Mouse (Mus musculus) lung, postnatal 0 days (tissue): ENCODE data around the gene Frmd8. TPM values are rescaled to one million over a fixed set of nuclear protein-coding genes. Genes with fewer than 3 reads are reported as not detected.
"Not testable (repeated sequence)": the region's sequence is repeated elsewhere in the genome, so short reads cannot be mapped to it uniquely, and the experiment has no call there.

Experiments
- ATAC-seq: fragments of 200-750 bp; cut with Nextera tagmentation; 2 replicates; pipeline ENCODE4 v1.8.0; 2017; ENCODE audit warnings: moderate library complexity
- DNase-seq: peaks from one replicate; pipeline ENCODE4 v3.0.0-alpha.2; 2016; ENCODE audit warnings: low spot score
- H3K27ac ChIP-seq: fragments of 300-500 bp; sonication (generic); 2 replicates; pipeline ENCODE4 v1.5.1; 2014; ENCODE audit warnings: antibody characterized with exemption, mild to moderate bottlenecking, low read length, mixed read lengths
- H3K27me3 ChIP-seq: fragments of 300-500 bp; sonication (generic); replicated peaks from 2 replicates; pipeline ENCODE4 v1.6.1; 2014; ENCODE audit warnings: low read length, mixed read lengths; ENCODE audit not compliant: insufficient read depth
- H3K36me3 ChIP-seq: fragments of 300-500 bp; sonication (generic); 2 replicates; pipeline ENCODE4 v1.6.1; 2014; ENCODE audit warnings: low read length, mixed read lengths; ENCODE audit not compliant: insufficient read depth
- H3K4me1 ChIP-seq: fragments of 300-500 bp; sonication (generic); 2 replicates; pipeline ENCODE4 v1.6.1; 2014; ENCODE audit warnings: antibody characterized with exemption, low read depth, low read length, mixed read lengths; ENCODE audit not compliant: insufficient read depth
- H3K4me2 ChIP-seq: fragments of 300-500 bp; sonication (generic); replicated peaks from 2 replicates; pipeline ENCODE4 v1.6.1; 2014; ENCODE audit warnings: low read depth, mild to moderate bottlenecking, low read length, moderate library complexity, mixed read lengths
- H3K4me3 ChIP-seq: fragments of 300-500 bp; sonication (generic); 2 replicates; pipeline ENCODE4 v1.5.1; 2014; ENCODE audit warnings: low read depth, low read length
- H3K9ac ChIP-seq: fragments of 300-500 bp; sonication (generic); replicated peaks from 2 replicates; pipeline ENCODE4 v1.6.1; 2014; ENCODE audit warnings: low read depth, mild to moderate bottlenecking
- H3K9me3 ChIP-seq: fragments of 300-500 bp; sonication (generic); 2 replicates; pipeline ENCODE4 v1.6.1; 2016; ENCODE audit warnings: low read length, mixed read lengths
- CTCF ChIP-seq: IDR thresholded peaks from 2 replicates; pipeline ENCODE4 v1.5.1; 2016; ENCODE audit warnings: antibody characterized with exemption, mild to moderate bottlenecking
- EP300 ChIP-seq: IDR thresholded peaks from 2 replicates; pipeline ENCODE4 v1.6.1; 2016; ENCODE audit warnings: antibody characterized with exemption, mild to moderate bottlenecking, control low read depth
- WGBS: fragments of 180-500 bp; shearing (Covaris S2); extraction: QIAGEN DNeasy Blood & Tissue Kit; methylation state at CpG from one replicate; pipeline ENCODE4 v1.1.7; 2014; 5-methylcytosine and 5-hydroxymethylcytosine counted together
- polyA plus RNA-seq: library from polyadenylated mRNA; unstranded; fragments of >200 nt; fragmentation: Nextera tagmentation; extraction: Ambion mirVana; gene quantifications from 2 replicates; pipeline ENCODE4 v1.2.1, GENCODE M21; 2015

Gene Frmd8
- polyA plus RNA-seq, 1 experiment from 2014 or later, result 35.1 TPM

GRCm38 (mm10) chr19:5815010-5815409 lies 60.1 kb downstream of the Frmd8 start:
- no peak overlapping the region for H3K4me3 ChIP-seq
- no peak for ATAC-seq
- TF ChIP-seq EP300, result no peak
- TF ChIP-seq CTCF, result no peak
- no peak overlapping the region for H3K9ac ChIP-seq
- H3K36me3 ChIP-seq, result no peaks in the 10 kb centered on the region
- no peak overlapping the region for H3K4me2 ChIP-seq
- no peaks in the 10 kb centered on the region for H3K27me3 ChIP-seq
- 48% methylated on average over 7 of the region's 7 CpGs for WGBS
- no peaks in the 10 kb centered on the region for H3K9me3 ChIP-seq
- DNase-seq, result peak; percentile 37
- peaks cover 33% of the 10 kb centered on the region for H3K4me1 ChIP-seq
- peak overlapping the region; percentile 68; the same call in 1 of the 2 replicates for H3K27ac ChIP-seq

DNA sequence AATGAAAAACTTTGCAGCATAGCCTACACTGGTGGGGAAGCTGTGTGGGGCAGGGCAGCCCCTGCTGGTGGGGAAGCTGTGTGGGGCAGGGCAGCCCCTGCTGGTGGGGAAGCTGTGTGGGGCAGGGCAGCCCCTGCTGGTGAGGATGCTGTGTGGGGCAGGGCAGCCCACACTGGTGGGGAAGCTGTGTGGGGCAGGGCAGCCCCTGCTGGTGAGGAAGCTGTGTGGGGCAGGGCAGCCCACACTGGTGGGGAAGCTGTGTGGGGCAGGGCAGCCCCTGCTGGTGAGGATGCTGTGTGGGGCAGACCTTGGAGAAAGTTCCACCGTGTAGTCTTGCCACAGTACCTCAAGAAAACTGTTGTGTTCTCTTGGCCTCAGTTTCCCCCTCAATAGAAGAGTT lies 61.0 kb downstream of the Frmd8 start:
- H3K4me3 ChIP-seq, H3K9ac ChIP-seq, ATAC-seq, H3K4me2 ChIP-seq, H3K27me3 ChIP-seq, H3K9me3 ChIP-seq, H3K27ac ChIP-seq, H3K36me3 ChIP-seq, DNase-seq: not testable (repeated sequence)
- 36% methylated on average over 1 of the region's 1 CpGs for WGBS
- peaks cover 40% of the 10 kb centered on the region for H3K4me1 ChIP-seq
- peak; percentile 74 for TF ChIP-seq CTCF

DNA sequence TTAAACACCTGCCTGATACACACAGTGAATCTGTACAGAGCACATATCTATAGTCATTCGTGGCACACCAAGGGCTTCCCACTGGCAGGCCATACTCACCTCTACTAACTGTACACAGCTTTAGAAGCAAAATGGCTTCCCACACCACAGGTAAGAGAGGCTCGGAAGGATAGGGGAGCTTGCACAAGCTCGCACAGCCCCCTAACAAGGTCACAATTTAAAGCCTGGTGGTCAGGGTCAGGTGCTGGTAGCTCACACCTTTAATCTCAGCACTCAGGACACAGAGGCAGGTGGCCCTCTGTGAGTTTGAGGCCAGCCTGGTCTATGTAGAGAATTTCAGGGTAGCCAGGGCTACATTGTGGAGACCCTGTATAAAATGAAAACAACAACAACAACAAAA lies 61.5 kb downstream of the Frmd8 start:
- 88% methylated on average over 3 of the region's 3 CpGs for WGBS
- Histone ChIP-seq H3K27me3 (no peaks in the 10 kb centered on the region), H3K4me3 (no peak overlapping the region), H3K4me2 (no peak overlapping the region), H3K4me1 (peaks cover 40% of the 10 kb centered on the region), H3K27ac (no peak overlapping the region), H3K9me3 (no peaks in the 10 kb centered on the region), H3K36me3 (no peaks in the 10 kb centered on the region), H3K9ac (no peak overlapping the region)
- no peak for ATAC-seq
- TF ChIP-seq CTCF, result no peak
- no peak for TF ChIP-seq EP300
- DNase-seq, result no peak

DNA sequence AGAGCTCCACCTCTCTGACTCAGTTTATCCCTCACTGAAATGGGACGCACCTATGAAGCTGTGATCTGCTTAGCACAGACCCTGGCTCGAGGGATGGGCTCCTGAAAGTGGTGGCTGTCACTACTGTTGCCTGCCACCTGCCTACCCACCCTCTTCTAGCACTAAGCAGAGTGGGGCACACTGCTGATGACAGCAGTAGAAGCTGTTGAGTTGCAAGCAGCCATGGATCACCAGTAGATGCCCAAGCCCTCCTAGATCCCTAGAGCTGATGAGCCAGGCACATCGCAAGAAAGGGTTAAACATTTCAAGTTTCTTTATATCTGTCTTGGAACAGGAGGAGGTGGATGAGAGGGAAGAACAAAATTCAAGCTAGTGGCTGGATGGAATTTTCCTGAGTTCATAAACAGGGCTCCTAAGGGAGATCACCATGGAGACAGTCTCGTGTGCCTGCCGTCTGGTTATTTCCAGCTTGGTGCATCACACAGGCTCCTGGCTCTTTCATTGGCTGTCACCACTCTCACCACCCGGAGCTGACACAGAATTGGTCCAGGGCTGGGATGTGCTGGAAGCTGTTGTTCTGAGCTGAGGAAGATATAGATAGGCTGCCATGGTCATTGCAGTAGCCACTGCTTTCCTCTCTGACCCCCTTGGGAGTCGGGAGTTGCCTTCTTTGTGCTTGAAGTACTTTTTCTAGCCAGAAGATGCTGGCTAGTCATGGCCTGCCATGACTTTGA lies 63.1 kb downstream of the Frmd8 start:
- Histone ChIP-seq H3K27ac (peak overlapping the region; percentile 99), H3K36me3 (no peaks in the 10 kb centered on the region), H3K4me1 (peaks cover 48% of the 10 kb centered on the region), H3K9me3 (no peaks in the 10 kb centered on the region), H3K4me2 (no peak overlapping the region), H3K4me3 (no peak overlapping the region), H3K27me3 (no peaks in the 10 kb centered on the region), H3K9ac (no peak overlapping the region)
- peak; percentile 92 for DNase-seq
- ATAC-seq, result peak; percentile 37
- TF ChIP-seq CTCF (no peak), EP300 (peak; percentile 48; the same call in 1 of the 2 replicates)
- 50% methylated on average over 7 of the region's 7 CpGs for WGBS

GRCm38 (mm10) chr19:5810840-5811563 lies 64.1 kb downstream of the Frmd8 start:
- Histone ChIP-seq H3K4me3 (no peak overlapping the region), H3K4me2 (no peak overlapping the region), H3K9ac (0 out of 2 replicates have a peak overlapping the region, but pooled peaks have one; percentile 8), H3K9me3 (no peaks in the 10 kb centered on the region), H3K4me1 (peaks cover 52% of the 10 kb centered on the region), H3K27me3 (no peaks in the 10 kb centered on the region), H3K27ac (peak overlapping the region; percentile 99), H3K36me3 (no peaks in the 10 kb centered on the region)
- ATAC-seq (no peak), DNase-seq (no peak)
- TF ChIP-seq CTCF (no peak), EP300 (no peak)
- WGBS, result 51% methylated on average over 9 of the region's 9 CpGs

DNA sequence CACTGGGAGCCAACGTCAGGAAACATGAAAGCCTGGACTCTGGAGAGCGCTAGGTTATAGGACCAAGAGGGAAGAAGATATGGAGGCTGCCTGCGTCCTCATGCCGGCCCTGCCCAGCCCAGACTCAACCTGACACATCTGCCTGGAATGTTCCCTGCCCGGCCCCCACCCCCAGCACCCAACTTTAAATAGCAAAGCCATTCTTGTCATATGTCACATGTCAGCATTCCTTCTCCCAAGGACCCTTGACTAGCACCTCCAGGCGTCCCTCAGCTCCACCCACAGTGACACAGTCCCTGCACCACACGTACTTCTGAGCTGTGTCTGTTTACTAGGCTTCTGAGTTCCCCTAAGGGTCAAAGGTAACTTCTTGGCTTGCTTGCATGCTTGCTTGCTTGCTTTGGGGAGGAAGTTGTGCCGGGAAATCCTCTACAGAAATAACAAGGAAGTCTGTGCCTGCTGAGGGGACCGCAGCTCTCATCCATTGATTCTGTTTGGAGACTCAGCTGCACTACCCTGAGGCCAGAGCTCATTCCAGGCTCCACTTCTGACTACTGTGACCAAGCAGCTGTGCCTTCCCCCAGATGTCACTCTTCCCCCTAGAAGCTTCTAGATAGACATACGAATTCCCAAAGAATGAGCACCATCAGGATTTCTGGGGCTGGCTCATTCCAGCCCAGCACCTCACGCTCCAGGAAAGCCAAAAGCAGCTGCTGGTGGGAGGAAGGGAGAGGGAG lies 64.8 kb downstream of the Frmd8 start:
- peak; percentile 98 for DNase-seq
- Histone ChIP-seq H3K9ac (peak overlapping the region; percentile 20; the same call in 1 of the 2 replicates), H3K27ac (peak overlapping the region; percentile 99), H3K4me2 (peak overlapping the region; percentile 33), H3K4me1 (peaks cover 53% of the 10 kb centered on the region), H3K4me3 (no peak overlapping the region), H3K36me3 (no peaks in the 10 kb centered on the region), H3K27me3 (no peaks in the 10 kb centered on the region), H3K9me3 (no peaks in the 10 kb centered on the region)
- 8% methylated on average over 11 of the region's 11 CpGs for WGBS
- peak; percentile 85 for ATAC-seq
- peak; percentile 98 for TF ChIP-seq EP300
- TF ChIP-seq CTCF, result no peak
